Mouse (Mus musculus): ENCODE measurements at regions not wholly inside any gene's neighbourhood (a gene's known extent, or its start where the extent isn't known, plus 50 kb on each side); places are given as distances from the start of the nearest gene placed in this dataset.

DNA sequence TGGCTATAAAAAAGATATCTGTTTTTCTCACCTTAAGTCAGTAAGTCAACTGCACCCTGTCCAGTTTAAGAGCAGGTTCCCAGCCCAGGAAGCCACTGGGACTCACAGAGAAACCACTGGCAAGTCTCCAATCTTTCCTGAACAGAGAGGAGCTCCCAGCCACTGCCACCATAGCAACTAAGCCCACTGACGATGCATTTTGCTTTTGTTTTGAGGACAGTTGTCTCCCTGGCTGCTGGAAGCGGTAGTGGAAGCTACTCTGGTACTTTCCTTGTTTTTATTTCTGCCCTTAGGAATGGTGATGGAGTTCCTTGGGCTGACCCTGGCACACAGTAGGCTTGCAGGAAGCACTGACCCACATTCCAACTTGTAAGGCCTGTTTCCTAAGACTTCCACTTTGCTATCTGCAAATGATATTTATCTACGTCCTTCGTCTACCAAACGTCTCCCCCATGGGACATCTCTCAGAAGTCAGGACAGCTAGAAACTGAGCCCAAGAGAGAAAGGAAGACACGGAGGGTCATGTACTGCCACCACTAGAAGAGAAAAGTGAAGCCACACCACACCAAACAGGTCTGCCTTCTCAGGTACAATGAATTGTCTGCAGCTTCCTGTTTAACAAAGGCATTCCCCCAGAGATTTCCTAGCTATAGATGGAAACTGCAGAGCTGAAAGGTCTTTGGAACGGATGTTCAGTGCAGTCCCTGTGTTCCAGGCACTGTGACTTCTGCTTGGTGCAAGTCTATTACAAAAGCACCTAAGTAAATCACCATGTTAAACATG lies 125.7 kb upstream of the Fmo9 start:
- no peak for DNase-seq (ENCODE audit: inconsistent ontology term)

DNA sequence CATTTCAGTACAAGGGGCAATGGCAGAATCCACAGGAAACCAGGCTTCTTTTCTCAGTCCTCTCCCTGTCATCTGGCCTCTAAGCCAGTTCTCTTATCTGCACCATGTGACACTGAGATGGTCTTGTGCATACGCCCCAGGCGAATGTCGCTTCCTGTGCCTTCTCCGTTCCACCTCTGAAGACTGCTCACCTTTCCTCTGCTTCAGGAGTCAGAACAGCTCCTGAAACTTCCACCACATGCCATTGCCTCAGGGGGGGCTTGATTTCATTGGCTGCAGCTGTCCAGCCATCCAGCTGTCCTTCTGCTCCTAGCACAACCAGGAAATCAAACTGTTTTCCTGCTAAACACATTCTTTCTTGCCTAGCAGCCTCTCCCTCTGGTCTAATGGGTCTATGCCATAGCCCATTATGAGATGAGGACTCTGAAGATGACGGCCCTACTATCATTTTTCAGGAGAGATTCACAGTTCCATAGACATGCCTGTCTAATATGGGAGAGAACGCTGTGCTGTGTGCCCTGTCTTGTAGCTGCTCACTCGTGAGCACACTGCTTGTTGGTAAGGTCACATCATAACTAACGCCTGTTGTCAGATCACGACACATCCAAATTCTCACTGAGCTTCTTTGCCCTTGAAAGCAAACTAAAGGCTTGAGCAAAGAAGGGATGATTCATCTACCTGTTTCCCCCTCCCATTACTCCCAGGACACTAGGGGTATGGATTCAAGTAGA lies 129.9 kb upstream of the Fmo9 start:
- DNase-seq (ENCODE audit: inconsistent ontology term) = no peak

DNA sequence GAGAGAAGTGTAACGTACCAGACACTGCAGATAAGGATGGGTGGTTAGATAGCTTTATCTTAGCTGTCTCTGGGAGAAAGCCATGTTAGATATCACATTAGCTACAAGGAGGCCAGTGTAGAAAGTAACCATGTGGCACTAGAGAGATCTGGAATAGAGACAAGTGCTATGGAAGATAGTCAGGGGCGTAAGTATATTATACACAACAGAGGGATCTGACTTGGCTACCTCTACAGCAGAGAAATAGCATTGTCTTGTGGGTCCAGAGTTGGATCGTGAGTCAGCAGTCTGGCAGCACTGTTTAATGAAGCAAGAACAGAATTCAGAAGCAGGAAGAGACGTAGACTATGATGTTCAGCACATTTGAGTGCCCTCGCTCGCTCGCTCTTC lies 130.4 kb upstream of the Fmo9 start:
- peak; percentile 77 for DNase-seq (ENCODE audit: inconsistent ontology term)

DNA sequence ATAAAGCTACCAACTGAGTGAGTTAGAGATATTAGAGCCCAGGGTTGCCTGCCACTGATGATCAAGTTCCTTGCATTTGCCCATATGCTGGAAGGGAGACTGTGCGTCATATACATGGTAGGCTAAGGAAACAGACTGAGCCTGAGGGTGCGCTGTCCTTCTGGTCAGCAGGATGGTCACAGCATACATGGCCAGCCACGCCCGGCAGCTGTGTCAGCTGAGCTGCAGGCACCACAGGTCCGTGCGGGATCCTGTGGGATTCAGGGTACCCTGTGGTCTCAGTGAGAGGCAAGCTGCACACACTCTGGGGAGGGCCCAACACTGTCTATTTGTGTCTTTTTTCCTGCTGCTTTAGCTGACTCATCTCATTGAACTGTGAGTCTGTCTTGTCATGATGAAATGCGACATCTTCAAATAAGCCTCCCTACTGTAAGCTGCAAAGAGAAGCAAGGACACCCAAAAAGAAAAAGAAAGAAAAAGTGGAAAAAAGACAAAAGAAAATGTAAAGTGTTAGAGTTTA lies 131.3 kb upstream of the Fmo9 start:
- peak; percentile 72 for DNase-seq (ENCODE audit: inconsistent ontology term)

DNA sequence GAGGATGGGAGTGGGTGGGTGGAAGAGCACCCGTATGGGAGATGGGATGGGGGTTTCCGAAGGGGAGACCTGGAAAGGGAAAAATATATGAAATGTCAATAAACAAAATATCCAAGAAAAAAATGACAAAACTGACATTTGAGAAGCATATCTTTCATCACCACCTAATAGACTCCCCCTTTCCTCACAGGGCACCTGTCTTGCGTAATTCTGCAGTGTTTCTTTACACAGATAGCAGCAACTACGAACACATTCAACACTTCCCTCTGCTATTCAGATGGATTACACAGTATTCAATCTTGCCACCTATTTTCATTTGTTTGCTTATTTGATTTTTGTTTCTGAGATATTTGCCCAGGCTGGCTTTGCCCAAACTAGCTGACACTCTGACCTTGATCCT lies 136.3 kb upstream of the Fmo9 start:
- DNase-seq (ENCODE audit: inconsistent ontology term) = no peak

DNA sequence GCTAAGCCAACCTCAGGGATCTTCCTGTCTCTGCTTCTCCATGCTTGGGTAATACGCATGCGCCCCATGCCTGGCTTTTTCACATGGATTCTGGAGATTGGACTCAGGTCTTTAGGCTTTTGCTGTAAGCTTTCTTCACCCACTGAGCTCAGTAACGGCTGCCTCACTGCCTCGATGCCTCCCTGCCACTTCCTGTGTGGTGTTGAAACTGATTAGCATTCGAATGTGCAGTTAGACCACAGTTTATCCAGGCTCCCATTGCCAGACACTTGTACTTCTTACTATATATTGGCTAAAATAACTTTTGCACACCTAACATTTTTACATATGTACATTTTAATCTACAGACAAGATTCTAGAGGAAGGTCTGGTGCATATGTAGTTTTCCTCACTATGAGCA lies 137.0 kb upstream of the Fmo9 start:
- DNase-seq (ENCODE audit: inconsistent ontology term) = no peak

DNA sequence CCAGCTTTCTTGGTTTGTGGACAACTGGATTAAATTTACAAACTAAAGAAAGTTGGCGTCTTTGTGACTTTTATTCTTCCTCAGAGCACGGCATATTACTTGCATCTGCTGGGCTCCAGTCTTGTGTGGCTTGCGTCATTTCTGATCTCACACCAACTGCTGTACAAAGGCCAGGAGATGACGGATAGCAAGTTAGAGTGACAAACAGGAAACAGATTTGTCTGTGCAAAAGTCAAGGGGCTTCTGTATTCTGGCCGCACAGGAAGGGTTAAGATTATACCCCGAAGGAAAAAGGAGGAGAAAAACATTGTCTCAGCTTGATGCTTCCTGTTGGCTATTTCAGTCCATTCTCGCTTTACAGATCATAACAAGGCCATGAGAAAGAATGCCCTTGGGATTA lies 137.8 kb upstream of the Fmo9 start:
- DNase-seq (ENCODE audit: inconsistent ontology term) = no peak

DNA sequence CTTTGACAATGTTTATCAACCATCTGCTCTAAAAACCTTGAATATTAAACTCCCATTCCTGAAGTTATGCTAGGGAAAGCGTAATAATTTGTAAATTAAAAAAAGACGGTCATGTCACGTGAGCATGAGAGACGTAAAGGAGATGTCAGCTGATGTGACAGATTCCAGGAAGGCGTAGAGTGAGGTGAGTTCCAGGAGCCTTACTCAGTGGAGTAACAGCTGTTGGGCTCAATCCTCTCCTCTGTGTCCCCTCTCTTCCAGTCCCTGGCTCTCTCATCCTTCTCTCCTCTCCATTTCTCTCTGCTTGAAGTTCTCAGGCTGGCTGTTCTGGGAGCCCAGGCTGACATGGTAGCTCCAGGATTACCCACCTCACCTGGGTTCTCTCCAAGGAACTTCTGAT lies 138.4 kb upstream of the Fmo9 start:
- DNase-seq (ENCODE audit: inconsistent ontology term) = no peak

DNA sequence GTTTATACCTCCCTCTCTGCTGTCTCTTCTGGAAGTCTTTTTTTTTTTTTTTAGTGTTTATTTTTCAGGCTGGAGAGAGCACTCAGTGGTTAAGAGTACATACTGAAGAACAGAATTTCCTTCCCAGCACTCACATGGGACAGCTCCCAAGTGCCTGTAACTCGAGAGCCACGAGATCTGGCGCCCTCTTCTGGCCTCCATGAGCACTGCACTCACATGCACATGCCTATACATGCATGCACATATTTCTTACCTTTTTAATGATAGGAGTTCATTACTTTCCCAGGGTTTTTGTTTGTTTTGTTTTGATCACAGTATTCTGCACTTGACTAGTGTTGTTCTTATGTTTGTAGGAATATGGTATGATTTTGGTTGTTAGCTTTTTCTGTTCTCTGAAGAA lies 139.5 kb upstream of the Fmo9 start:
- no peak for DNase-seq (ENCODE audit: inconsistent ontology term)

DNA sequence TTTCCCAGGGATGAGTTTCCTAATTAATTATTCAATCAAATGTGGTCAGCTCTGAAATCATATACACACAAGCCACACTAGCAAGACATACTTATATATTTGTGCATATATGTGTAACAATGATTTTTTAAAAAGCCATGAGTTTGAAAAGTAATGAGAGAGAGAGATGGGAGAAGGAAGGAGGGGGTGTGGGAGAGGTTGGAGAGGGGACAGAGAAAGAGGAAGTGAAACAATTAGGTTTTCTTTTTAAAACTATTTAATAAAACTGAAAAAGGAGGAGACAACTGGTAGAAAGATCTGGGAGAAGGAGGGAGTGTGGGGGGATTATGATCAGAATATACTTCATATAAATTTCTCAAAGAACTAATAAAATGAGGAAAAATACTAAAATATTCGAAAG lies 155.7 kb upstream of the Fmo9 start:
- no peak for DNase-seq (ENCODE audit: inconsistent ontology term)

DNA sequence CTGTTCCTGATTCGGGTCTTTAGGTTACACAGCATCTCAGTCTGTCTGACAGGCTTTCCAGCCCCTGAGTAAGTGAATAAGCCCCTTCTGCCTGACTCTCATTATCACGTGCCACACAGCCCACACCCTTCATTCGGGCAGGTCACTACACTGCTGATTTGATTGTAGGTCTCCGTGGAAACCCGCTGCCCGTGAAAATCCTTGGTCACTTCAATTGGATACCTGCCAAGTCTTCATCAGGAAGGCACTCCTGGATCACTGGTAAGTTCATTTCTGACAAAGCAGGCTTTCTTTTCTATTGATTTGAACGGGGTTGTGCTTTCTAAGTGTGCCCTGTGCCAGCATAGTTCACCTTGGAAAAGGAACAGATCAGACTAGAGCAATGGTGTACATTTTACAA lies 158.2 kb upstream of the Fmo9 start:
- DNase-seq (ENCODE audit: inconsistent ontology term) = peak; percentile 10

DNA sequence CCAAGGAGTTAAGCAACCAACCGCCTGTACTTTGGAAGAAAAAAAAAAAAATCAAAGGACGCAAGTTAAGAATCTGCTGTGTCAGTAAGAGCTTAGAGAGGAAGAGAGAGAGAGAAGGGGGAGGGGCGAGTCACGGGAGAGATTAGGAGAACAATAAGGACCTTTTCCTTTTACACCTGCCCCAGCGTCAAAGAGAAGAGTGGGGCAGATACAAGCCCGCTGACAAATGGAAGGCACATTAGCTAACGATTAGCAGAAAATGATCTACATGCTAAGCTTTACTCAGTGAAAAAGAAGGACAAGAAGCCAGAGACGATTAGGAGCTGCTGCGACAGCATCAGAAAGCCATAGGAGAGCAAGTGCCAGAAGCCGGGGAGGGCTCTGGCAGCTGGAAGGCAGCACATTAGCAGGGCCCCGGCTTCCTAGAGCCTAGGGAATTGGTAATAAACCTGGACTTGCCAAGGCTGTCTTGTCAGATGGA lies 157.8 kb upstream of the Fam78b start:
- peak; percentile 40 for DNase-seq (ENCODE audit: inconsistent ontology term)

DNA sequence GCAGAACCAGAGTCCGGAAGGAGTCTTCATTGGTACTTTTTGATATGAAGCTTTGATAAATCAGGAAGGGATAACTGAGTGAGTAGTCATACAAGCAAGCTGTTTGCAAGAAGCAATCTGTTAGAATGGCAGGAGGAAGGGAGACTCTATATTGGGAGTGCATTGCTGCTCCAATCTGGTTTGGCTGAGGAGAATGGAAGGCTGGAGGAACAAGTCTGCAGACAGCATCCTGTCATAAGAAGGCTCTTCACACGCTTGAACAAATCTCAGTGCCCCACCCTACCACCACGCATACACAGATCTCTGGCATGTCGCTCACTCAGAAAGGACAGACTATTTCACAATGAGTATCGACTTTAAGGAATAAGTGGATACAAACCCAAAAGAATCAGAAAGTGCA lies 154.7 kb upstream of the Fam78b start:
- no peak for DNase-seq (ENCODE audit: inconsistent ontology term)

DNA sequence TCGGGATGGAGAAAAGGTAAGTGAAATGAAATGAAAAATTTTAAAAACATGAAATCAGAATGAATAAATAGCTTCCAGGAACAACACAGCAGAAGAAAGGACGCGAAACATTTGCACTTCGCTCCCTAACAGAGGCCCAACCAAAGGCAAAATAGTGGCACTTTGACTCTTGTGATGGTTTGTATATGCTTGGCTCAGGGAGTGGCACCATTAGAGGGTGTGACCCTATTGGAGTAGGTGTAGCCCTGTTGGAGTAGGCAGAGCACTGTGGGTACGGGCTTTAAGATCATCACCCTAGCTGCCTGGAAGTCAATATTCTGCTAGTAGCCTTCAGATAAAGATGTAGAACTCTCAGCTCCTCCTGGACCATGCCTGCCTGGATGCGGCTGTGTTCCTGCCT lies 154.0 kb upstream of the Fam78b start:
- no peak for DNase-seq (ENCODE audit: inconsistent ontology term)

DNA sequence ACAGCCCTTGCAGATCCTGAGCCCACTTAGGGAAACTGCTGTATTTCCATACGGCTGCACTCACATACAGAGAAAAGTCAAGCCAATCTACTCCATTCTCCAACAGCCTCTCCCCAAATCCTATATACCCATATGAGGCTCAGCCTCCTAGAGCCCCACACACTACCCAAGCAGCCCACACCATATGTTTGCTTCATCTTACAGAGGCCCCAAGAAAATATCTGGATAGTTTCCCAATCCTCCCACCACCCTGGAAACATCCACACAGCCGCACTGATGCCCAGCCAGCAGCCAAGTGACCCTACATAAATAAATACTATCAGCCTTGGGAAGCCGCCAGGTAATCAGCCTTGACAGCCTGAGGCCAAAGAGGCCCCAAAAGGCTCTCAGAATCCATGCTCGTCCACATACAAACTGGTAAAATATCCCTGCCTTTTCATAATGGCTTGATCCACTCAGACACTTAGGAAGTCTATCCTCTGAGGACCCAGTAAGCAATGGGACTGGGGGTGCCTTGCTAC lies 153.1 kb upstream of the Fam78b start:
- DNase-seq (ENCODE audit: inconsistent ontology term) = no peak

DNA sequence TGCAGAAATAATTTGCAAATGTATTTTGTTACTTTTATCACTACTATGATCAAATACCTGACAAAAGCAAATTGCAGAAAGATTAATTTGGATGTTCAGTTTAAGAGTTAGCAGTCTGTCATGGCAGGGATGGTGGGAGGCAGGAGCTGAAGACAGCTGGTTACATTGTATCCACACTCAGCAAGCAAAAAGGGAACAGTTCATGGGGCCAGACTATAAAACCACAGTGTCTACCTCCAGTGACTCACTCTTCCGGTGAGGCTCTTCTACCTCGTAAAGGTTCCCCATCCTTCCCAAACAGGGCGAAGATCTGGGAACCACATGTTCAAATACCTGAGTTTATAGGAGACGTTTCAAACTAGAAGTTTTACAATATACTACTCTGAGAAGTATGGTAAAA lies 145.2 kb upstream of the Fam78b start:
- no peak for DNase-seq (ENCODE audit: inconsistent ontology term)

DNA sequence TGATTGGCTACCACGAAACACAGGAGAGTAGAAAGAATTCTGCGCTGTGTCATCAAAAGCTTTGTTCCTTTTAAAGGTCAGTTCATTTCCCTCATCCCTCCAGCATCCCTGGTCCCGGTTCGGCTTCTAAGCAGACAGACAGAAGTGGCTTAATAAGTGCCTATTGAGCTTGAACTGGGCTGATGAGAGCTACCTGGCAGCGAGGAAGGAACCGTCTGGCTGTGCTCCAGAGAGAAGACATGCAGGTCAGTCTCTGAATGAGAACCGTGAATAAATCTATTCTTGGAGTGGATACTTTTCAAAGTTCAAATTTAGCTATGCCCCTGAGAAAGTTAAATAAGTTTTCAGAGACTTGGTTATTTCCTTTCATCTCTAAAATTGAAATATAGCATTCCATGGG lies 135.0 kb upstream of the Fam78b start:
- no peak for DNase-seq (ENCODE audit: inconsistent ontology term)

DNA sequence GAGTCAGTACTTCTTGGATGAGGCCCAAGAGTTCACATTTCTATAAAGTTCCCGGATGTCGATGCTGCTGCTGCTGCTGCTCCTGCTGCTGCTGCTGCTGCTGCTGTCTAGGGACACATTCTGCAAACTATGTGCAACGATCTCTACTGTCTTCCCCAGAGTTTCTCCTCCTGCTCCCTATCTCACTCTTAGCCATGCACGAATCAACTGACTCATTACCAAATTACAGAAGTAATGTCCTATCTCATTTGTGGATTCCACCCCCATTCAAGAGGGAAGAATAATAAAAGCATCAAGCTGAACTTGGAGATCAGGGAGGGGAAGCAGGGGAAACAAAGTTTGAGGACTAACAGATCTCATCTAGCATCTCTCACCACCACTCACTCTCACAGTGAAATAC lies 130.0 kb upstream of the Fam78b start:
- DNase-seq (ENCODE audit: inconsistent ontology term) = no peak

DNA sequence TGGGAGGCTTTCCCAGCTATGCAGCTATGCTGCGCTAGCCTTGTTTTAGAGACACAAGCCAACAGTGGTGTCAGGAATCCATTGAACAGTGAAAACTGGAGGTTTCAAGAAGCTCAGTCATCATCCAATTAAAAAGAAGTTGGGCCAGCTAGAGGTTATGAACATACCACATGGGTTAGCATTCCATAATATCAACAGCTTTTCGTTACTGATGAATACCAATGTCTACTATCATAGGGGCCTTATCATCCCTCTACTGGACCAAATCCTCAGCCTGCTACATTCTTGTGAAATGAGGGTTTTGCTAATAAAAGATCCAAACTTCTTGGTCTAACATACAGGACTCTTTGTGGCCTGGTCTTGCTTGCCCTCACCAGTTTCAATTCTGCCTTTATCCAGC lies 124.8 kb upstream of the Fam78b start:
- peak; percentile 91 for DNase-seq (ENCODE audit: inconsistent ontology term)

DNA sequence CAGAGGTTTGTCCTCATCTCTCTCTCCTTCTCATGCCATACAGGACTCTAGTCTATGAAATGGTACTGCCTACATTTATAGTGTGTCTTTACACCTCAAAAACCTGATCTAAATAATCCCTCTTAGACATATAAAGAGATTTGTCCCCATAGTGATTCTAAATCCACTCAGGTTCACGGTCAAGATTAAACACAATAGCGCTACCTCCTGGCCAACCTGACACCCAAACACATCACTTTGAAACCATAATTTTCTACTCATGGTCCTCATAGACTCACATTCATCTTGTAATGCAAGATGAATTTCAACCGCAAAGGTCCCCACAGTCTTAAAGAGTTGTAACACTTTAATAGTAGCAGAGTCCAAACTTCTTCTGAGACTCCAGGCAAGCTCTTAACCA lies 118.0 kb upstream of the Fam78b start:
- DNase-seq (ENCODE audit: inconsistent ontology term) = no peak

DNA sequence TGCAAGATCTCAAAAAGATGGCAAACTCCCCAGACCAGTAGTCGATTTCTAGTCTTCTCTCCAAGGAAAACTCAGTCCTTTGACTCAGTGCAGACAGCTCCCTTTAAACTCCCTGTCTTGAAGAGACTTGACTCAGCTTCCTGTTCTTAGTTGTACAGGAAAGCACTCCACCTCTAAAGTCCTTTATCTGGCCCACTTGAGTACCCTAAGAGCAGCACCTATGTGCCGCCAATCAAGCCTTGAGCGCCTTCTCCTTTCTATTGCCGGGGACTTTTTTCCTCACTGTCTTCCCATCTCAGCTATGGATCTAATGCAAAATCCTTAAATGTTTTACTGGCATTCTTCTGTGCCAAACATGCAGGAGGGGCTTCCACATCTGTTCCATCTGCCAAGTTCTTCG lies 105.3 kb upstream of the Fam78b start:
- no peak for DNase-seq (ENCODE audit: inconsistent ontology term)

DNA sequence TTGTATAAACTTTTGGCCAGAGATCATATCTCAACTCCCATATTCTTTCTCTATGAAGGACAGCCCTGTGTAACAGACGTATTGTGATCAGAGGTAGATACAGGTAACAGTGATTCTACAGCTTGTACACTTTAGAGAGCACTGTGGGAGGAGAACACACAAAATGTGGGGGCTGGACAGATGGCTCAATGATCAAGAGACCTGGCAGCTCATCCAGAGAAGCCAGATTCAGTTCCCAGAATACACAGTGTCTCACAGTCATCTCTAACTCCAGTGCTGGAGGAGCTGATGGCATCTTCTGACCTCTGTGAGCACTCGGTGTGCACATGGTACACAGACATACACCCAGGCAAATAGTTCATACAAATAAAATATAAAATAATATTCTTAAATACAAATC lies 102.5 kb upstream of the Fam78b start:
- no peak for DNase-seq (ENCODE audit: inconsistent ontology term)

DNA sequence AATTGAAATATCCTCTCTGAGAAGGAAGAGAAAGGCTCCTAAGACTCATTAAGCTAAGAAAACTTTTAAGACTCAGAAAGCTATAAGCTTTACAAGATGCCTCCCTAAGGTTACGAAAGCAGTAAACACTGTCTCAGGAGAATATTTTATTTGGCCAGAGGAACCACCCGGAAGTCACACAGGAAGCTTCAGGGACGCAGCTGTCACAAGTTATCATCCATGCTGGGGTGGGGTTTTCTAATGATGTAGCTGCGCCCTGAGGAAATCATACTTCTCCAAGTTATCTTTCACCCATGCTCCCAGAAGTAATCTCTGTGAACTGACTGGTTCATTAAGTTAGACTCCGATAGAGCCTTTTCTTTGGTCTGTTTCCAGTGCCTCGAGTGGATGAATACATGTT lies 102.0 kb upstream of the Fam78b start:
- DNase-seq (ENCODE audit: inconsistent ontology term) = no peak

All from Muller cell, postnatal 12 days (primary cell).